Mouse (Mus musculus) bone marrow, adult 2 months (tissue): Measurements from ENCODE around the gene Olfr800.

Experiments used
- CTCF ChIP-seq: fragments of 200-500 bp; IDR thresholded peaks from 2 replicates; pipeline ENCODE4 v1.5.1; 2011; ENCODE audit warnings: low read length, control low read depth; ENCODE audit not compliant: control insufficient read depth, insufficient read depth
- POLR2A ChIP-seq: fragments of 200-500 bp; IDR thresholded peaks from 2 replicates; pipeline ENCODE4 v1.6.1; 2011; ENCODE audit warnings: low read depth, mild to moderate bottlenecking, control low read depth, low read length, borderline replicate concordance; ENCODE audit not compliant: control insufficient read depth

DNA sequence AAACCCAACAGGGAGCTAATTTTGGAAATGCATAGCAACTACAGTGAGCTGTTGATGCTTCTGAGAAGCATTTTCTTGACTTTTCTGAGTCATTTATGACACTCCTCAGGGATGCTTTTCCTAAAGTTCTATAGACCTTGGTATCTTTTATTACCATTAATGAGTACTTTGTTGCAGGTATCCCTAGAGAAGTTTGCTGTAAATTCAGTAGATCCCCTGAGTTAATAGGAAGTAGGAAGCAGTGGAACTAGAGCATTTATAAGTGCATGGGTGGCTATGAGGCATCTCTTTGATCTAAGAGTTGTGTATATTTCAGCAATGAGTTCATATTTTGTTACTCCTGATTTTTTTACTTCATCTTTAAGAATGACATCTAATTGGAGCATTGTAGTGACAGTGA is 45.4 kb downstream of the Olfr800 start, which contains the start of gene Olfr804:
- TF ChIP-seq CTCF (no peak), POLR2A (no peak)
